Mouse (Mus musculus) ES-E14 (cell line): ENCODE measurements around the gene Fam227b. TPM values are rescaled to one million over a fixed set of nuclear protein-coding genes. Genes with fewer than 3 reads are reported as not detected.

Experiments used
- DNase-seq: peaks from one replicate; pipeline ENCODE4 v3.0.0-alpha.2; 2013; ENCODE audit warnings: low read depth, low spot score
- H3K27ac ChIP-seq: 2 replicates; pipeline ENCODE4 v1.5.1; 2012; ENCODE audit warnings: low read depth, mild to moderate bottlenecking, low read length, moderate library complexity, mixed read lengths; ENCODE audit not compliant: poor library complexity, insufficient read depth, severe bottlenecking
- H3K36me3 ChIP-seq: 2 replicates; pipeline ENCODE4 v1.6.1; 2012; ENCODE audit warnings: mild to moderate bottlenecking, low read length, moderate library complexity, mixed read lengths; ENCODE audit not compliant: control insufficient read depth, poor library complexity, insufficient read depth, severe bottlenecking
- H3K4me1 ChIP-seq, 2 experiments: fragments of 150-350 bp in 1 of 2; sonication (generic) in 1 of 2; 2 replicates each; pipeline ENCODE4 v1.6.1; 2012; ENCODE audit warnings: low read length in 2 of 2, mild to moderate bottlenecking in 1 of 2, mixed read lengths in 1 of 2; ENCODE audit not compliant: control insufficient read depth in 2 of 2, insufficient read depth in 2 of 2, poor library complexity in 1 of 2
- H3K4me3 ChIP-seq, 2 experiments: fragments of 150-350 bp in 1 of 2; sonication (generic) in 1 of 2; 2 replicates each; pipeline ENCODE4 v1.5.1; 2012; ENCODE audit warnings: low read length in 2 of 2, low read depth in 1 of 2, mild to moderate bottlenecking in 1 of 2, mixed read lengths in 1 of 2; ENCODE audit not compliant: insufficient read depth in 1 of 2, poor library complexity in 1 of 2, severe bottlenecking in 1 of 2
- H3K9ac ChIP-seq: 2 replicates; pipeline ENCODE4 v1.6.1; 2012; ENCODE audit warnings: low read depth, mild to moderate bottlenecking, low read length, mixed read lengths; ENCODE audit not compliant: poor library complexity, insufficient read depth, severe bottlenecking
- H3K9me3 ChIP-seq: fragments of 150-350 bp; sonication (generic); 2 replicates; pipeline ENCODE4 v1.6.1; 2012; ENCODE audit warnings: low read depth, mild to moderate bottlenecking, low read length; ENCODE audit not compliant: control insufficient read depth, insufficient read depth
- CHD2 ChIP-seq: IDR thresholded peaks from 2 replicates; pipeline ENCODE4 v1.6.1; 2014; ENCODE audit warnings: mild to moderate bottlenecking, low read depth, low read length, inconsistent platforms
- HCFC1 ChIP-seq: IDR thresholded peaks from 2 replicates; pipeline ENCODE4 v1.6.1; 2012; ENCODE audit warnings: low read length, inconsistent platforms, borderline replicate concordance; ENCODE audit not compliant: insufficient read depth
- MAFK ChIP-seq: IDR thresholded peaks from 2 replicates; pipeline ENCODE4 v1.6.1; 2014; ENCODE audit warnings: mild to moderate bottlenecking, low read depth, low read length, inconsistent platforms; ENCODE audit not compliant: insufficient read depth
- ZC3H11A ChIP-seq: IDR thresholded peaks from 2 replicates; pipeline ENCODE4 v1.6.1; 2012; ENCODE audit warnings: low read depth, mild to moderate bottlenecking, inconsistent platforms, low read length, borderline replicate concordance
- ZNF384 ChIP-seq: IDR thresholded peaks from 2 replicates; pipeline ENCODE4 v1.6.1; 2012; ENCODE audit warnings: low read depth, low read length, inconsistent platforms
- in situ Hi-C, 2 experiments: fragments of 600-800 bp; cut with MboI; formaldehyde crosslinking; loops; one replicate each; pipeline ENCODE4 v1.15.1; 2025; ENCODE audit warnings: low sequenced_read_pairs in 2 of 2, inconsistent platforms in 1 of 2; ENCODE audit not compliant: unreplicated experiment in 2 of 2
- total RNA-seq: library from RNA; depleted of rRNA; stranded (reverse); fragments of 300-350 nt; gene quantifications from 2 replicates; pipeline ENCODE4 v1.2.3, GENCODE M21; 2012

The Fam227b gene
- total RNA-seq, 1 experiment = not detected

DNA sequence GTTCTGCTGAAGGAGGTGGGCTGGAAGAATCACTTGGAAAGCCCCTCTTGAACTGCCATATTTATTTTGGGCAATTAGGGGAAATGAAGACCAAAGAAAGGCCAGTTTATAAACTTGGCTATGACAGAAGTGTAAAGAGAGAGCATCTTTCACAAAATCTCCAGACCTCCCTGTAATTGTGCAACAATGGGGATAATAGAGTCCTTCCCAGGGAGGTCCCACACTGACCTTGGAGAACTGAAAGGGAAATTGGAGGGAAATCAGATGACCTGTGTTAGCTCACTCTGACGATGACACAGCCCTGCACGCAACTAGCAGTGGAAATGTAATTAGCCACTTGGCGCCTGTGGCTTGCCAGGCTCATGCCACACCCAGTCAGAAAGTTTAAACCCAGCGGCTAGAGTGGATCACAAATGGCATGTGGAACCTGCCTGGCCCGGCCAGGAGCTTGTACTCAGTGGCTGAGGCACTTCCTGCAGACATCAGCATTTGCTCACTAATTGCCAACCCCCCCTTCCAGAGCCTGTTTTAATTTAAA, 175.9 kb downstream of the Fam227b start:
- peaks cover 0 to 2% of the 10 kb centered on the region in 2 experiments; a peak in 2 of 4 replicates for H3K4me1 ChIP-seq
- in situ Hi-C loops = no loop called here
- no peak for DNase-seq
- TF ChIP-seq CHD2 (no peak), ZNF384 (no peak), HCFC1 (no peak), ZC3H11A (no peak), MAFK (no peak)
- peaks cover 2% of the 10 kb centered on the region; the same call in 1 of the 2 replicates for H3K36me3 ChIP-seq
- H3K9ac ChIP-seq = no peak overlapping the region
- H3K9me3 ChIP-seq = no peaks in the 10 kb centered on the region
- H3K27ac ChIP-seq = no peak overlapping the region
- no peak overlapping the region for H3K4me3 ChIP-seq

DNA sequence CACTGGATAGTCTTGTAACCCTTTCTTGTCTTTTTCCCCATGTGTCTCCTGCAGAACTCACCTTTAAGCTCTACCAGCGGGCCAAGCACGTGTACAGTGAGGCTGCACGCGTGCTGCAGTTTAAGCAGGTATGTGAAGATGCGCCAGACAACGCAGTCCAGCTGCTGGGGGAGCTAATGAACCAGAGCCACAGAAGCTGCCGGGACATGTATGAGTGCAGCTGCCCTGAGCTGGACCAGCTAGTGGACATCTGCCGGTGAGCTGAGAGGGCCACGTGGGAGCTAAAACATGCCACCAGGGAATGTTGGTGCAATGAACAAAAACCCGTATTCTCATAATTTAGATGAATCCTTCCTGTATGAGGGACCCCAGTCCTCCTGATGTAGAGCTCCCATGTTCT, 176.6 kb downstream of the Fam227b start:
- DNase-seq = no peak
- TF ChIP-seq MAFK (no peak), ZNF384 (no peak)
- Histone ChIP-seq H3K27ac (no peak overlapping the region), H3K4me1 (peaks cover 0 to 2% of the 10 kb centered on the region in 2 experiments; a peak in 2 of 4 replicates), H3K9me3 (no peaks in the 10 kb centered on the region), H3K36me3 (peaks cover 2% of the 10 kb centered on the region; the same call in 1 of the 2 replicates), H3K4me3 (no peak overlapping the region), H3K9ac (no peak overlapping the region)
- in situ Hi-C loops = no loop called here

DNA sequence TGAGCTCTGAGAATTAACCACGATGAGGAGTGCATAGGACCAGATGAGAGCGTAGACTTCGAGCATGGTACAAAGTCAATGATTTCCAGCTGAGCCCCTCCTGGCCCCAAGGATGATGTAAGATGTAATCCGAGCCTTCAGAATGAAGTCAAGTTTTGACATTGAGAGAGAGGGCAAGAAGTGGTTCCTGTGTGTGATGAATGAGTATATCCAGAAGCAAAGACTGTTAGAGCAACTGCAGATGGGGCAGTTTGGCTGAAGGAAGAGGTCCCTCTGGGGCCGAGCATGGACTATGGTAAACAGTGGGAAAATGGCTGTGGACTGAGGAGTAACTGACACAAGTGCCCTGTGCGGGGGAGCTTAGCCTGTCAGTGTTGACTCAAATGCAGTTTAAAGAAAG, 178.6 kb downstream of the Fam227b start:
- H3K27ac ChIP-seq = no peak overlapping the region

DNA sequence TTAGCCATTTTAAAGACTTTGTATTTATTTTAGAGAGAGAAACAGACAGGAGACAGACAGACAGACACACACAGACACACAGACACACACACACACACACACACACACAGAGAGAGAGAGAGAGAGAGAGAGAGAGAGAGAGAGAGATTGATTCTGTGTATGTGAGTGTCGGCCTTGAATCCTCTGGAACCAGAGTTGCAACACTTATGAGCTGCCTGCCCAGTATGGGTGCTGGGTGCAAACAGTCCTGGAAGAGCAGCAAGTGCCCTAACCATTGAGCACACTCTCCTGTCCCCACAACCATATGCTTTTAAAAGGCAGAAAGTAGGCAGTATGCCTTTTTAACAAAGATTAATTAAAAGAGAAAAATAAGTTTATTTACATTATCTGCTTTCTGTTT, 183.0 kb downstream of the Fam227b start:
- no peak for DNase-seq
- TF ChIP-seq HCFC1 (no peak), CHD2 (no peak), ZC3H11A (no peak), MAFK (no peak), ZNF384 (no peak)
- no peaks in the 10 kb centered on the region for H3K9me3 ChIP-seq
- no peak overlapping the region for H3K4me3 ChIP-seq
- H3K4me1 ChIP-seq = no peaks in the 10 kb centered on the region
- in situ Hi-C loops = no loop called here
- peaks cover 2% of the 10 kb centered on the region; the same call in 1 of the 2 replicates for H3K36me3 ChIP-seq
- no peak overlapping the region for H3K9ac ChIP-seq
- H3K27ac ChIP-seq = no peak overlapping the region

More for the DNA sequence above, 178.6 kb downstream of the Fam227b start:
- H3K9me3 ChIP-seq = no peaks in the 10 kb centered on the region
- no peak overlapping the region for H3K9ac ChIP-seq
- peaks cover 0 to 2% of the 10 kb centered on the region in 2 experiments; a peak in 2 of 4 replicates for H3K4me1 ChIP-seq
- no peak for DNase-seq
- H3K4me3 ChIP-seq = no peak overlapping the region
- TF ChIP-seq MAFK (no peak), HCFC1 (no peak), ZC3H11A (no peak), ZNF384 (no peak), CHD2 (no peak)
- in situ Hi-C loops = no loop called here
- peaks cover 4% of the 10 kb centered on the region; the same call in 1 of the 2 replicates for H3K36me3 ChIP-seq

DNA sequence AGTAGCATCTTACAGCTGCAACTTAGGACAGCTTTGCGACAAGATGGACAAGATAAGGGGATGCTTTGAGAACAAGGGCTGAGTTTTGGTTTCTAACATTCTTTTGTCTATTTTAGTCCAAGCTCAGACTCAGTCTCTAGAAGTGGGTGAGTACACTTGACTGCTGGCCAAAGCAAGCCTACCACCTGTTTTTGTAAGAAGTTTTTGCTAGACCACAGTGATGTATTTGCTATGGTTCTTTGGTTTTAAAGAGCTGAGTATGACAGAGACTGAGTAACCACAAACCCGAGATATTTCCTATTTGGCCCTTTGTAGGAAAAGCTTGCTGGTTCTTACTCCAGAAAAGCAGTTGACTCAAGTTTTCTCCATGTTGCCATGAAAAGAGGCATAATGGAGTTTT, 203.6 kb downstream of the Fam227b start:
- no peaks in the 10 kb centered on the region; the same call in 1 of the 2 replicates for H3K36me3 ChIP-seq
- no peak overlapping the region for H3K27ac ChIP-seq
- no peaks in the 10 kb centered on the region for H3K4me1 ChIP-seq
- H3K4me3 ChIP-seq = no peak overlapping the region
- in situ Hi-C loops = no loop called here
- no peak for DNase-seq
- no peak for TF ChIP-seq CHD2
- TF ChIP-seq MAFK = no peak
- no peak for TF ChIP-seq ZNF384
- no peak for TF ChIP-seq ZC3H11A
- no peak for TF ChIP-seq HCFC1
- H3K9ac ChIP-seq = no peak overlapping the region
- no peaks in the 10 kb centered on the region for H3K9me3 ChIP-seq
